Mouse (Mus musculus) c-Kit-positive CD71-positive TER-119-positive erythroid progenitor cells, embryonic 14.5 days (primary cell): ENCODE results near the gene Spint4.

ENCODE experiments used
- DNase-seq: peaks from one replicate; pipeline ENCODE4 v3.0.0-alpha.2; 2013; ENCODE audit warnings: low spot score

The Spint4 gene

DNA sequence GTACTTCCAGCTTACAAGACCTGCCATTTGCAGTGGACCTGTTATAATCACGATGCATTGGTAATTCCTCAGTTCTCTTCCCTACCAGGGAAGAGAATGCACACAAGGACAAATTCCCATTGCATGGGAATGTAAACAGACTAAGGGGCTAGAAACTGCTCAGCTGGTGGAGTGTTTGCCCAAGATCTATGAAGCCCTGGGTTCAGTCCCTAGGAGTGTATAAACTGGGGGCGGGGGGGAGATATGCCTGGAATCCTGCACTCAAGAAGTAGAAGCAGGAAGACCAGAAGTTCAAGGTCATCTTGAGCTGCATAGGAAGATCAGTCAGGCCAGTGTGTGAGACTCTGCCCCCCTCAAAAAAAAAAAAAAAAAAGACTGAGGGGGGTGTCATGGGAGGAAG is 35.0 kb downstream of the Spint4 start:
- DNase-seq: no peak

DNA sequence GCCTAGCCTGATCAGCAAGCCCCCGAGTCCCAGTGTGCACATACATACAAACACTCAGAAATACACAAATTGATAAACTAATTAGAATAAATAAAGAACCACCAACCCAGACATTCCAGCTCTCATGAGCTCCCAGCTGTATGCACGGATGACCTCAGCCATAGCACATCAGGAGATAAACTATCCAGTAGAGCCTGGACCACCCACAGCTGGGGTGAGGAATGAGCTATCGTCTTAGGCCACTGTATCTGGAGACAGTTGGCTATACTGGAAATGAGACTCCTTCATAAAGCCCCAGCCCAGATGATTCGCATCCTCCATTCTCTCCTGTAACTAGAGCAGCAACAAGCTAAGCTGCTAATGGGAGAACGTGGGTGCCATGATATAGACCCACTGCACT is 36.5 kb downstream of the Spint4 start:
- no peak for DNase-seq

DNA sequence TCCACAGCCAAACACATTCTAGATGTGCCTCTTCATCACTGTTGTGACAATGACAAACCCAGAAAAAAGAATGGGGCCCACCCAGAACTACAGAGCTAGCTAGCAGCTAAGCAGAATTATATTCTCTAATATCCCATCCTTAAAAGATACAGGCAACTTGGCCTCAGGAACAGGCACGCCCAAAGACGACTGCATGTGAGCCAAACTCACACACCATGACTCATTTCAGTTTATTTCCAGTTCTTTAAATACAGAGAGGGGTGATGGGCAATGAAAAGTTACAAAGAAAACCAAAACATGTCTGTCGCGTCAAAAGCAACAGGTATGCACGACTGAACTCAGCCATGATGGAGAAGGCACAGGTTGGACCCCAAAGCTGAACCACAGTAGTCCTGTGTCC is 37.1 kb downstream of the Spint4 start:
- no peak for DNase-seq

DNA sequence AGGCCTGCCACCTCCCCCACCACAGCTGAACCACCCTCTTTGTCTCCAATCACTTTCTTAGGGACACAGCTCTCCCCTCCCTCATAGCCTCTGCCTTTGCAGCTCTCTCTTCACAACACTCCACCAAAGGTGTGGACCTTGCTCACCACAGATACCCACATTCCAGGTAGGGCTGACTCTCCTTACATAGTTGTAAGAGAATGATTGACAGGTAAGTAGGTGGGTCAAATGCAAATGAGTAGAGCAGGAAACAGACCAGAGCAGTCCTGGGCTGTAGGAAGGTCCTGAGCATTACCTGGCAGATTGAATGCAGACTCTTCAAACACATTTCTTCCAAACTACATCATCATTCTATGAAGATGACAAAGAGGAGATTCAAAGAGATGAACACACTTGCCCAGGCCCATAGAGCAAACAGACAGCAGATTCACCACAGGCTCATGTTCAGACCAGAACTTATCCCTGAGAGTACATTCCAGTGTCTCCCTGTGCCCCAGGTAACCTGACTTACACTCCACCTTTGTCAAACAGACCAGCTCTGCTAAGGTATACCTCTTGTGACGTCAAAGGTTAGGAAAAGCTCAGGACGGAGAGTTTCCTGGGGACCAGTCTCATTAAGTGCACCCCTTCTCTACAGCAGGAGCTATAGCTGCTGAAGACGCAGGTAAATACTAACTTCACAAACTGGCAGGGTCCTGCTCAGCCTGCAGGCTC is 39.2 kb downstream of the Spint4 start:
- no peak for DNase-seq

DNA sequence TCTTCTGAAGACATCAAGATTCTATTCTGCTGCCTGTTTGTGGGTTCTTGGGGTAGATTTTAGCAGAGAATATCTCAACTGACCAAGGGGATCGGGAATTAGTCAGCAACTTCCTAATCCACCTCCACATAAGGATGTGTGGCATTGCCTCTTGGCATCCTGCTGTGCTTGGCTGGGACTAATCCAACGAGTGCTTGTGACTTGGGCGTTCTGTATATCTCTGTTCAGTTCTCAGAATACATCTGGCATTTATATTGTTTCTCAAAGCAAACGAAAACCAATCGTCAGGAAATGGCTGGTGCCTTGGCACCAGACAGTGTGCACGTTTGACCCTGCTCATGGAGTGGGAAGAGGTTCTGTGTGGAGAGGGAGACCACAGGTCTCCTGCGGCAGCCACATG is 41.6 kb downstream of the Spint4 start:
- DNase-seq: no peak

DNA sequence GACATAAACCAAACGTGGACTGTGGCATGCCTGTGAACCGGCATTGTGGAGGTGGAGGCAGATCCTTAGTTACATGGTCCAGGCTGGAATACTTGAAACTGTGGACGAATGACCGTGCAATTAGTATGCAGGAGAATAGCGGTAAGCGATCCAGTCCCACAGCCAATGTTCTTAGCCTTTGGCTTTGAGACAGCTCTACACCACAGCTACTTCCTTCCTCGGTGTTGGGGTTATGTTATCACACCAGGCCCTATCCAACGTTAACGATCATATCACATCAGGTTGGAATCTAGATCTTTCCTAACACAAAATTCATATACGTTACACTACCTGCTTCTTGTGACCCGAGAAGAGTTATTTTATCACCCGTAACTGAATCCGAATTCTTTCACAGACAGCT is 46.7 kb downstream of the Spint4 start:
- no peak for DNase-seq

DNA sequence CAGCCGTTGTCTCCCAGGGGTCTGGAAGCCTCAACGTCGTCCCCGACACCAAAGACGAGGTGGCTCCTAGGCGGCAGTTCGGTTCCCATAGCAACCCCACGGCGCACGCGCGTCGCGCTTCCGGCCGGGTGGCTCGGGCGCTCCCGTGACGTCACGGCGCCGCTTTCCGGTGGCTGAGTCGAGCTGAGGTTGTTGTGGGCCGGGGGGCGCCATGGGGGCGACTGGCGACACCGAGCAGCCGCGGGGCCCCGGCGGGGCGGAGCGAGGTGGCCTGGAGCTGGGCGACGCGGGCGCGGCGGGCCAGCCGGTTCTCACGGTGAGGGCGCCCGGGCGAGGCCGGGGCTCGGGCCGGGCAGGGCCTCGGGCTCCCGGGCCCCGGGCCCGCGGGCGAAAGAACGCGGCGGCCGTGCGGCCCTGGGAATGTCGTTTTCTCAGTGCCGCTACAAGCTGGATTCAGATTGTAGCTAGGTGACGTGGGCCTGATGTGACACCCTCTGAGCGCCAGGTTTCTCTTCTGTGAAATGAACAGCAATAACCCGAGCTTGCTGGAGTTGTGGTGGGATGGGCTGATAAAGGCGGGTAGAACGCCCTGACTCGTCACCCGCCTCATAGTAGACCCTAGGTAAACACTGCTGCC is 47.7 kb downstream of the Spint4 start, which contains the start of the genes Wfdc3 and Dnttip1:
Gene Wfdc3, minus strand, starts transcription at position 89 of the 637 bp plus-strand sequence.
Gene Dnttip1, plus strand, starts transcription at position 141 of the 637 bp plus-strand sequence.
- peak; percentile 88 for DNase-seq

DNA sequence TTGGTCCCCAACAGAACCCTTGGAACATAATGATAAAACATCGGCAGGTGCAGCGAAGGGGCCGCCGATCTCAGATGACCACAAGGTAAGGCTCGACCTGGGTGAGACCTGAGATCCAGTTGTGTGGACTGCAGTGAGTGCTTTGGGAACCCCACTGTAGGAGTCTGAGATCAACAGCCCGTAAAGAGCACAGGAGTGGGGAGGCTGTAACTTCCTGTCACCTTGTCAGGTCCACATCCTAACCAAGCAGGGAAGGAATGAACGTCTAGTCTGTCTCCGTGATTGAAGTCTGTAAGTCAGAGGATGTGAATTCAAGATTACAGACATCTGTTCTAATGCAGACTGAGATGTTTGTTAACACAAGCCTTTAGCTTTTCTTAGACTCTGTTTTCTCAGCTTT is 48.4 kb downstream of the Spint4 start:
- no peak for DNase-seq

DNA sequence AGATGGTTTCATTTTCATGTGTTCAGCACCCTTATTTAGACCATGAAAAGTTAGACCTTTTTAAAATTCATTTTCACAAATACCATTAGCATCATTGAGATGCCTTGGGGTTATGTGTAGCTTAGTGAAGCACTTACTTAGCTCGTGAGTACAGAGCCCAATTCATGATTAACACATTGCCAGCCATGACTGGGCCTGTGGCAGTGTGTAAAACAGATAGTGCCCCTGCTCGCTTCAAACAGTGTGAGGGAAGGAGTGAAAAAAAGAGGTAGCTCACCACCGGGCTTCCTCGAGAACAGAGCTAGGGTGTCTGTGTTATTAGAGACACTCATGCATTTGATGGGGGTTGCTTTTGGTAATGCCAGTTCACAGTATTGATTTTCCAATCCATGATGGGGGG is 49.9 kb downstream of the Spint4 start:
- DNase-seq: no peak

DNA sequence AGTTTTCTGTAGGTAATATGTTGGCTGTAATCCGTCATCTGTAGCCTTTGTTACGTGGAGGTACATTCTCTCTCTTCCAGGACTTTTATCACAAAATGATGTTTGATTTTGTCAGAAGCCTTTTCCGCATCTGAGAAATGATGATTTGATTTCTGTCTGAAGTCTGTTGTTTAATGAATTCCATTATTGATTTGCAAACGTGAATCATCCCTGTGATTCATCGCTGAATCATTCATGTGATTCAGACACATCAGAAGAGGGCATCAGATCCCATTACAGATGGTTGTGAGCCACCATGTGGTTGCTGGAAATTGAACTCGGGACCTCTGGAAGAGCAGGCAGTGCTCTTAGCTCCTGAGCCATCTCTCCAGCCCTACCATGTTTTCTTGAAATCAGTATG is 50.7 kb downstream of the Spint4 start:
- no peak for DNase-seq
